Mouse (Mus musculus) heart, embryonic 16.5 days (tissue): ENCODE measurements around the gene Ide. TPM values are rescaled to one million over a fixed set of nuclear protein-coding genes. Genes with fewer than 3 reads are reported as not detected.

Experiments used
- ATAC-seq: fragments of 200-750 bp; cut with Nextera tagmentation; replicated peaks from 2 replicates; pipeline ENCODE4 v1.8.0; 2017; ENCODE audit warnings: moderate number of reproducible peaks; ENCODE audit not compliant: insufficient read depth, low FRiP score; ENCODE audit errors: extremely low read depth
- H3K27ac ChIP-seq: fragments of 300-500 bp; sonication (generic); 2 replicates; pipeline ENCODE4 v1.5.1; 2014; ENCODE audit warnings: mild to moderate bottlenecking, low read length, control low read depth, moderate library complexity
- H3K27me3 ChIP-seq: fragments of 300-500 bp; sonication (generic); 2 replicates; pipeline ENCODE4 v1.6.1; 2014; ENCODE audit warnings: low read length, mixed read lengths; ENCODE audit not compliant: control insufficient read depth, insufficient read depth
- H3K36me3 ChIP-seq: fragments of 300-500 bp; sonication (generic); 2 replicates; pipeline ENCODE4 v1.6.1; 2014; ENCODE audit not compliant: control insufficient read depth, insufficient read depth
- H3K4me1 ChIP-seq: fragments of 300-500 bp; sonication (generic); 2 replicates; pipeline ENCODE4 v1.6.1; 2014; ENCODE audit warnings: low read length, mixed read lengths; ENCODE audit not compliant: control insufficient read depth, insufficient read depth
- H3K4me2 ChIP-seq: fragments of 300-500 bp; sonication (generic); 2 replicates; pipeline ENCODE4 v1.6.1; 2014; ENCODE audit warnings: low read depth, mild to moderate bottlenecking, control low read depth, low read length
- H3K4me3 ChIP-seq: fragments of 300-500 bp; sonication (generic); 2 replicates; pipeline ENCODE4 v1.5.1; 2014; ENCODE audit warnings: mild to moderate bottlenecking, control low read depth, low read length
- H3K9ac ChIP-seq: fragments of 300-500 bp; sonication (generic); 2 replicates; pipeline ENCODE4 v1.6.1; 2014; ENCODE audit warnings: low read length, control low read depth
- H3K9me3 ChIP-seq: fragments of 300-500 bp; sonication (generic); replicated peaks from 2 replicates; pipeline ENCODE4 v1.6.1; 2016; ENCODE audit warnings: low read length; ENCODE audit not compliant: control insufficient read depth
- WGBS: fragments of 180-500 bp; shearing (Covaris S2); extraction: QIAGEN DNeasy Blood & Tissue Kit; methylation state at CpG from one replicate; pipeline ENCODE4 v1.1.7; 2014; 5-methylcytosine and 5-hydroxymethylcytosine counted together
- polyA plus RNA-seq: library from polyadenylated mRNA; unstranded; fragments of >200 nt; fragmentation: Nextera tagmentation; extraction: Ambion mirVana; gene quantifications from 2 replicates; pipeline ENCODE4 v1.2.1, GENCODE M21; 2015

Ide gene
- polyA plus RNA-seq, 1 experiment from 2014 or later = 85.6 TPM

- peak; percentile 82 for ATAC-seq
- peak overlapping the region; percentile 90 for H3K27ac ChIP-seq
- peak overlapping the region; percentile 19 for H3K4me2 ChIP-seq
- no peaks in the 10 kb centered on the region for H3K9me3 ChIP-seq
- no peak overlapping the region for H3K4me3 ChIP-seq
- H3K9ac ChIP-seq = 0 out of 2 replicates have a peak overlapping the region, but pooled peaks have one; percentile 24
- H3K4me1 ChIP-seq = peaks cover 14% of the 10 kb centered on the region
- peaks cover 13% of the 10 kb centered on the region for H3K36me3 ChIP-seq
- H3K27me3 ChIP-seq = no peaks in the 10 kb centered on the region
- 52% methylated on average over 16 of the region's 16 CpGs for WGBS
Observed at GRCm38 (mm10) chr19:37320802-37321619, 16.6 kb downstream of the Ide start.

GRCm38 (mm10) chr19:37317359-37317758 lies 20.3 kb downstream of the Ide start:
- no peak overlapping the region for H3K4me2 ChIP-seq
- no peaks in the 10 kb centered on the region for H3K9me3 ChIP-seq
- no peaks in the 10 kb centered on the region for H3K27me3 ChIP-seq
- peaks cover 23% of the 10 kb centered on the region for H3K4me1 ChIP-seq
- no peak overlapping the region for H3K9ac ChIP-seq
- H3K4me3 ChIP-seq = no peak overlapping the region
- H3K27ac ChIP-seq = peak overlapping the region; percentile 49
- ATAC-seq = no peak
- WGBS = 75% methylated on average over 4 of the region's 4 CpGs
- H3K36me3 ChIP-seq = peaks cover 11% of the 10 kb centered on the region

- peaks cover 20% of the 10 kb centered on the region for H3K4me1 ChIP-seq
- WGBS = 46% methylated on average over 9 of the region's 9 CpGs
- no peak overlapping the region; the same call in 1 of the 2 replicates for H3K9ac ChIP-seq
- 0 out of 2 replicates have a peak overlapping the region, but pooled peaks have one; percentile 12 for H3K4me3 ChIP-seq
- ATAC-seq = peak; percentile 79
- peaks cover 23% of the 10 kb centered on the region for H3K36me3 ChIP-seq
- H3K27me3 ChIP-seq = no peaks in the 10 kb centered on the region
- H3K9me3 ChIP-seq = no peaks in the 10 kb centered on the region
- H3K27ac ChIP-seq = peak overlapping the region; percentile 92
- H3K4me2 ChIP-seq = peak overlapping the region; percentile 54
Observed at GRCm38 (mm10) chr19:37315091-37315490, 22.6 kb downstream of the Ide start.

GRCm38 (mm10) chr19:37311426-37311825 lies 26.2 kb downstream of the Ide start:
- no peak for ATAC-seq
- Histone ChIP-seq H3K36me3 (peaks cover 37% of the 10 kb centered on the region), H3K9ac (no peak overlapping the region), H3K27me3 (no peaks in the 10 kb centered on the region), H3K4me2 (no peak overlapping the region), H3K27ac (no peak overlapping the region), H3K4me1 (peaks cover 13% of the 10 kb centered on the region), H3K4me3 (no peak overlapping the region), H3K9me3 (no peaks in the 10 kb centered on the region)
- WGBS = 90% methylated on average over 6 of the region's 6 CpGs

GRCm38 (mm10) chr19:37310133-37310532 lies 27.5 kb downstream of the Ide start:
- no peaks in the 10 kb centered on the region for H3K27me3 ChIP-seq
- H3K9ac ChIP-seq = no peak overlapping the region
- no peak overlapping the region for H3K4me2 ChIP-seq
- peaks cover 4% of the 10 kb centered on the region for H3K4me1 ChIP-seq
- 84% methylated on average over 4 of the region's 4 CpGs for WGBS
- H3K36me3 ChIP-seq = peaks cover 37% of the 10 kb centered on the region
- no peak for ATAC-seq
- H3K4me3 ChIP-seq = no peak overlapping the region
- H3K27ac ChIP-seq = no peak overlapping the region
- no peaks in the 10 kb centered on the region for H3K9me3 ChIP-seq

- no peak for ATAC-seq
- Histone ChIP-seq H3K4me1 (no peaks in the 10 kb centered on the region), H3K27ac (no peak overlapping the region), H3K36me3 (peaks cover 36% of the 10 kb centered on the region), H3K9ac (no peak overlapping the region), H3K4me2 (no peak overlapping the region), H3K9me3 (no peaks in the 10 kb centered on the region), H3K4me3 (no peak overlapping the region), H3K27me3 (no peaks in the 10 kb centered on the region)
- WGBS = 87% methylated on average over 7 of the region's 7 CpGs
Observed at GRCm38 (mm10) chr19:37308941-37309340, 28.7 kb downstream of the Ide start.

GRCm38 (mm10) chr19:37307826-37308545 lies 29.7 kb downstream of the Ide start:
- H3K27ac ChIP-seq = no peak overlapping the region
- ATAC-seq = no peak
- no peak overlapping the region for H3K4me3 ChIP-seq
- H3K4me1 ChIP-seq = no peaks in the 10 kb centered on the region
- WGBS = 88% methylated on average over 6 of the region's 6 CpGs
- no peak overlapping the region for H3K9ac ChIP-seq
- no peaks in the 10 kb centered on the region for H3K27me3 ChIP-seq
- H3K36me3 ChIP-seq = peaks cover 33% of the 10 kb centered on the region
- H3K4me2 ChIP-seq = no peak overlapping the region
- no peaks in the 10 kb centered on the region for H3K9me3 ChIP-seq

- no peak overlapping the region for H3K4me2 ChIP-seq
- no peak for ATAC-seq
- 87% methylated on average over 3 of the region's 3 CpGs for WGBS
- no peak overlapping the region for H3K4me3 ChIP-seq
- H3K9ac ChIP-seq = no peak overlapping the region
- H3K27ac ChIP-seq = no peak overlapping the region
- no peaks in the 10 kb centered on the region for H3K4me1 ChIP-seq
- no peaks in the 10 kb centered on the region for H3K9me3 ChIP-seq
- no peaks in the 10 kb centered on the region for H3K27me3 ChIP-seq
- peaks cover 26% of the 10 kb centered on the region for H3K36me3 ChIP-seq
Observed at GRCm38 (mm10) chr19:37306176-37306575, 31.5 kb downstream of the Ide start.

- H3K4me1 ChIP-seq = no peaks in the 10 kb centered on the region
- no peak for ATAC-seq
- peaks cover 21% of the 10 kb centered on the region for H3K36me3 ChIP-seq
- H3K27me3 ChIP-seq = no peaks in the 10 kb centered on the region
- no peaks in the 10 kb centered on the region for H3K9me3 ChIP-seq
- no peak overlapping the region for H3K4me2 ChIP-seq
- no peak overlapping the region for H3K9ac ChIP-seq
- 97% methylated on average over 5 of the region's 5 CpGs for WGBS
- H3K4me3 ChIP-seq = no peak overlapping the region
- H3K27ac ChIP-seq = no peak overlapping the region
Observed at GRCm38 (mm10) chr19:37304866-37305265, 32.8 kb downstream of the Ide start.
